Mouse (Mus musculus): ENCODE measurements around the gene Sbno2.

The Sbno2 gene

DNA sequence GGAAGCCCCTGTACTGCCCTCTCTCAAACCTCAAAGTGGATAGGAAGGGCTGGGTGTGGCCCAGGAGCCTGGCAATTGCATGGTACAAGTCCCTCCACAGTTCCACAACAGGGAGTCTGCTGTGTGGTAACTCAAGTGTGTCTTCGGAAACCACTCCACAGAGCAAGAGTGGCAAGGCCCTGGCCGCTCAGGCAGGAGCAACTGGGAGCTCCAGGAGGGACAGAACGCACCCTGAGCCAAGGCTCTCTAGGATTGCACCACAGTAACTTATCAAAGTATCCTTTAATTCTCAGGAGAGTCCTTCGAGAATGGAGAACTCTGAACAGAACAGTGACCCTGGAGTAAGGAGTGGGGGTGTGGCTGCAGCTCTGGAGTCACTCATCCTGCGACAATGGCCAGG is 69.7 kb downstream of the Sbno2 start:
- DNase-seq (ENCODE audit: low spot score) = no peak

DNA sequence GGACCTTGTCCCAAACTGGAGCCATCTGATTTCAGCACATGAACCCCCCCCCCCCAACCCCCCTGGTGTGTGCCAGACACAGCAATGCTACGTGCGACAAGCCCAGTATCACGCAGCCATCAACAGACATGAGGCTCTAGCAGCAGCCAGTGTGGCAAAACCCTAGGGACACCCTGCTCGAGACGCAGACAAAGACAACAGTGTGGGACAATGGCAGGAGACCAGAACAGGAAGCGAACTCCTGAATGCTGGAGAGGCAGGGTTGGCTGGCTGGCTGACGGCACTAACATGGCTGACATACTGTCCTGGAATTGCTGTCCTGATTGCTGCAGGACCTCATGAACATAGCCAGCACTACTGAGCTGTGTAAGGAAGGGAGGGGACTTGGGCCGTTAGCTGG is 70.2 kb downstream of the Sbno2 start:
- no peak for DNase-seq (ENCODE audit: low spot score)

DNA sequence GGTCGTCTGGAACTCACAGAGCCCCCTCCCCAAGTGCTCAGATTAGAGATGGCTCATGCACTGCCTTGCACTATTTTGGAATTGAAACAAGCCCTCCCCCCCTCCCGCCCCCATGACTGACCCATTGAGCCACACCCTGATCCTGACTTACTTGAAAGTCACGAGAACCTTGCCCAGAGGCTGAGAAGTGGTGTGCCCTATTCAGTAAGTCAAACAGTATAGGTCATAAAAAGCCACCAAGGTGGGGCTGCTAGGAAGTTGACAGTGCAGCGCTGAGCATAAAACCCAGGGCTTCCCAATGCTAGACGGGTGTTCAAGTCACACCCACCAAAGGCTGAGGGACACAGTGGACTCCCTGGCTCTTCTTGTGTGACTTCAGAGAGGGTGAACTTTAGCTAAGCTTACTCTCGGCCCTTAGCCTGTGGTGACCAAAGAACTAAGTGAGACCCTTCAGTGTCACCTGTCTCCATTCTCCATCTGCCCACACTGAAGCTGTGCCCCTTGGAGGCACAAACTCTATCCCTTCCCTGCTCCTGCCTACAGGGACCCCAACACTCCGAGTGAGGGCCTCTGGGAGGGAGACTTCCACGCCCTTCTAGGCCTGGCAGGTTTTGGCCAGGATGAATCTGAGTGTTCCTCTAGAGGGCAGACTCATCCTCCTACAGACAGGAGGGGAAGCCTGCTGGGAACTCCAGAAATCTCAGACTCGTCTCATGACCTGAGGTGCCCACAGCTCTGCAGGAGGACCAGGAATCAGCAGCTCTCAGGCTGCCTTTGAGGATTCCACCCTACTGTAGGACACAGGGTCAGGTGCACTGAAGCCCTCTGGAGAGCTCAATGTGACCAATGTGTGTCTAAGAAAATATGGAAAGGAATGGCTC is 71.6 kb downstream of the Sbno2 start:
- no peak for DNase-seq (ENCODE audit: low spot score)

DNA sequence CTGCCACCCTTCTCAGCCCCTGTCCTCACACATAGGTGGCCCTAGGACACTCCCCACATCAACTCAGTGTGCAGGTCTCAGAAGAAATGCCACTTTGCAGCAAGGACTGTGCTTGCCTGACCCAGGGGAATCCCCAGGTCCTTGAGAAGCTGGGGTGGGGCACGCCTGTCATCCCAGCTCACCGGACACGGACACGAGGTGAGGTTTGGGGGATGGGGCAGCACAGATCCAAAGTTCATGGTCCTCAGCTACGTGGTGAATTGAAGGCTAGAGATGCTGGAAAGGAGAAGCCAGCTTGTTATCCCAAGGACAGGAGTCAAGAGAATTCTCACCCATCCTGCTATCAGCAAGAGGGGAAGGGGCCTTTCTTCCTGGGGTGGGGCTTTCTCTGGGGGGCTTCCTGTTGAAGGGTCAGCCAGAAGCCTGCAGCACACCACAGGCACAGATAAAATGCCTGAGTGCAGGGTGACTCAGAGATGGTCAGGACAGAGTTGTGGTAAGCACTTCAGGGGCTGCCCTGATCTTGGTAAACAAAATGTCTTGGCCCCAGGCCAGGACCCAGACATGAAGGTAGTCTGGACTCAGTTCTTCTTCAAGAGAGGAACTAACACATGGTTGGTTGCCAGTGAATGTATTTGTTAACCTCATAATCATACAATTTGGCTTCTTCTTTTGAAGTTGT is 72.4 kb downstream of the Sbno2 start:
- no peak for DNase-seq (ENCODE audit: low spot score)

DNA sequence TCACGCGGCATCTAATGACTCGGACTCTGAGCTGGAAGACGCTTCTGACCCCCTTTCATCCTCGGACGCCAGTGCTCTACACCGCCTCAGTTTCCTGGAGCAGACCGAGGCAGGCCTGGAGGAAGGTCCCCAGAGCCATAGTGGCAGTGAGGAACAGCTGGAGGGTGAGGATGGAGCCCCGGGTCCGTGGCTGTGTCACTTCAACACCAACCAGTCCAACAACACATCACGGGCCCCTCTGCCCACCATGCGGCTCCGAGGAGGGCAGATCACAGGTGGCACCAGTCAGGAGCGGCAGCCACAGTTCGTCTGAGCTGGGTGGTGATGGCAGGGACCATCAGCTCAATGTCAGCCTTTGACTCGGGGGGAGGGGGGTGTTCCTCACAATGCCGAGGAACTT is 74.6 kb downstream of the Sbno2 start:
- no peak for DNase-seq (ENCODE audit: low spot score)

DNA sequence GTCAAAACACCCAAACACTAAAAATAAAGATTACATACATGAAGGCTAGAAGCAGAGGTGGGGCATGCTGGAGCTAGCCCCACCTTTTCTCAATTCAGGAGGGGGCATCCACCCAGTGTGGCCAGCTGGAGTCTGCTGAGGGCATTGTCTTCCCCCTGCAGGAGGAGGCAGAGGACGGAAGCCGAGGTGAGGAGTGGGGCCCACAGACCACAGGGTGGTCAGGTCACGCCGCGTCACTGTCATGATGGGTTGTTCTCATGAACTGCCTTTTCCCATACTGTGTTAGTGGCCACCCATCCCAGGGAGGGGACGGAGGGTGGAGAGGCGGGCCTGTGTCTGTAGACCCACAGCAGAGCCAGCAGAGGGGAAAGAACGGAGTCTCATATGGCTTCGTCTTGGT is 75.2 kb downstream of the Sbno2 start:
- DNase-seq (ENCODE audit: low spot score) = no peak

DNA sequence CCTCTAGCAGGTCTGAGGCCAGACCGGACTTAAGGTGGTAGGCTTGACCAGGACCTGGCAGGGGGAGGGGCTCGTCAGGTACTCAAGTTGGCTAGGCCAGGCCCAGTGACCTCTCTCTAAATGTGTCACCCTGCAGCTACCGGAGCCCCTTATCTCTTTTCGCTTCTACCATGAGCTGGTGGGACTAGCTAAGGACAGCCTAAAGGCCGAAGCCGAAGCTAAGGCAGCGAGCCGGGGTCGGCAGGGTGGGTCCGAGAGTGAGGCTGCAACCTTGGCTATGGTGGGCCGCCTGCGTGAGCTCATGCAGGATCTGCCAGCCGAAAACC is 76.9 kb downstream of the Sbno2 start:
- no peak for DNase-seq (ENCODE audit: low spot score)

DNA sequence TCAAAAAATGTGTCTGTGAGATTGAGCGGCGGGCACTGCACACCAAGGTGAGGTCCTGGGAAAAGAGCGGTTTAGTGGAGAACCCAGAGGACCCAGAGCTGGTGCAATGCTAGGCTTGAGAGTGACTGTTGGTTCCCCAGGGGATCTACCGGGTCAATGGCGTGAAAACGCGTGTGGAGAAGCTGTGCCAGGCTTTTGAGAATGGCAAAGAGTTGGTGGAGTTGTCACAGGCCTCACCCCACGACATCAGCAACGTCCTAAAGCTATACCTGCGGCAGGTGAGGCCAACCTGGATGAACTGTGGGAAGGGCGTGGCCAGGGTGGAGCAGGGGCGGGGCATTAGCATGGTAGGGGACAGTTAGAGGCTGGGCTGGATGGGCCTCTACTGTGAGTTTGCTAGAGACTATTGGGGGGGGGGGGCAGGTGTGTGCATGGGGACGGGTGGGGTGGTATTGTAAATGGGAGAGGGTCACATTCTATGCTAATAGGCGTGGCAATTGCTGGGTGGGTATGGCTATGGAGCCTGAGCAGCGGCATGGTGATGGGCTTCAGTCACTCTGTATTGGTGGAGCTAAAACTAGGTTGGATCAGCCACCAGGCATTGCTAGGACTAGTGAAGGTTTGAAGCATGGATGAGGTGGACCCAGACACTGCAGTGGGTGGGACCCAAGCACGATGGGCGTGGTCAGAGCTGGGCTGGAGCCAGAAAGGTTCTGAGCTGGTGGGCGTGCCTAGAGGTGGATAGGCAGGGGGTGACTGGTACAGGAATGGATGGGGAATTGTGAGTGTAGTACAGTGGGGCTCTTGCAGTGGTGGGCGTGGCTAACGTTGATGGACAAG is 77.5 kb downstream of the Sbno2 start:
- DNase-seq (ENCODE audit: low spot score) = no peak

DNA sequence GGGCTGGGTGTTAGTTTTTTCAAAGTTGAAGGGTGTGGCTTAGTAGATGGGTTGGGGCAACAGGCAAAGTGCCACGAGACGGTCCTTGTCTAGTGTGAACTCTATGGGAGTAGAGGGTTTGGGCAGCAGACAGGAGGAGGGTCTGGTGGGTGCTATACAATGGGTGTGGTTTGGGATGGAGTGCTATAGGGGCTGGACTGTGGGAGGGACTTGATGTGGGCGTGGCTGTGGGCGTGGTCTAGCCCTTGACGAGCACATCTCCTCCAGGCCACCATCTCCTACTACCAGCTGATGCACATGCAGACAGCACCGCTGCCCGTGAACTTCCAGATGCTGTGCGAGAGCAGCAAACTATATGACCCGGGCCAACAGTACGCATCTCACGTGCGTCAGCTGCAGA is 79.5 kb downstream of the Sbno2 start:
- no peak for DNase-seq (ENCODE audit: low spot score)

DNA sequence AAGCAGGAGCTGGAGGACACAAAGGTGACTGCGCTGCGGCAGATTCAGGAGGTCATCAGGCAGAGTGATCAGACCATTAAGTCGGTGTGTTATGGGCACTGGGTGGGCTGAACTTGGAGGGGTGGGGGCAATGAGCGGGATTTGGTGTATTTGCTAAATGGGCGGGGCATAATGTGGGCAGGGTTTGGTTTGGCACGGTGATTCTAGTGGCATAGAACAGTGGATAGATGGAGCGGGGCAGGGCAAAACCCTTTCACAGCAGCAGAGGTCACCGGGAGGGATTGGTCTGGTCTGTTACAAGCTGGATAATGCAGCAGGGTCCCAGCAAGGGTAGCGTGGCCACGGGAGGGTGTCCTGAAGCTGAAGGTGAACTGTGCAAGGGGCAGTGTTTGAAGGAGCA is 79.9 kb downstream of the Sbno2 start:
- DNase-seq (ENCODE audit: low spot score) = no peak

DNA sequence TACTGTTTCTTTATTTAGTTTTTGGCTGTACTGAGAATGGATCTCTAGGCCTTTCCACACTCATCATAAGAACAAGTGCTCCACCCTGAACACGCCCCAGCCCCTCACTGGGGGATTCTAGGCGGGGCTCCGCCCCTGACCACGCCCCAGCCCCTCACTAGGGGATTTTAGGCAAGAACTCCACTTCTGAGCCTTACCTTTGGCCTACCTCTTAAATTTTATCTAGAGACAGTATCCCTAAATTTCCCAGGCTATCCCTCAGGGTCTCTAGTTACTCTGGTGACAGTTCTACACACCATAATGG is 80.4 kb downstream of the Sbno2 start:
- no peak for DNase-seq (ENCODE audit: low spot score)

DNA sequence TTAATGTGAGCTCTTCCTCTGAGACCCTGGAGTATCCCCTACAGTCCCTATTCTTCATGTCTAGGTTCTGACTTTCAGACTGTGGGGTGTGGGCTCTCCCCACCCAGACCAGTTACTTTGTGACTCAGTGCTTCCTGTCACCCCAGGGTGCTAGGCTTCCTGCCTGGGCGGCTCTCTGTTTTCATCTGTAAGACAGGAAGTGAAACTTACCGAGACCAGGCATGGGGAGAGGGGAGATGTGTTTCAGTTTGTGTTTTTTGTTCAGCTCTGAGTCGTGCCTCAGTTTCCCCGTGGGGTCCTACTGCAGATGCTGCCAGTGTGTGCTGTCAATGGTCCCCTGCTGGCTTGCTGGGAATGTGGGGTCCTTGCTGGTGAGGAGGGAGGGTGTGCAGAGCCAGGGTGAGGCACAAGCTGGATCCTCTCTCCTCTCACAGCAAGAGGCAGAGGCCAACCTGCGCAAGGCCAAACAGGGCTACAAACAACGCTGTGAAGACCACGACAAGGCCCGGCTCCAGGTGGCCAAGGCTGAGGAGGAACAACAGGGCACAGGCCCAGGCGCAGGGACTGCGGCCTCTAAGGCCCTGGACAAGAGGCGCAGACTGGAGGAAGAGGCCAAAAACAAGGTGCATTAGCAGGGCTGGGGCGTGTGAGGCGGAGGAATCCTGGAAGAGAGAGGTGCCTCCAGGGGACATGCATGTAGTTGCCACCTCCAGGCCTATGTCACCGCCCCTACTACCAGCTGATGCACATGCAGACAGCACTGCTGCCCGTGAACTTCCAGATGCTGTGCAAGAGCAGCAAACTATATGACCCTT is 80.9 kb downstream of the Sbno2 start:
- no peak for DNase-seq (ENCODE audit: low spot score)

DNA sequence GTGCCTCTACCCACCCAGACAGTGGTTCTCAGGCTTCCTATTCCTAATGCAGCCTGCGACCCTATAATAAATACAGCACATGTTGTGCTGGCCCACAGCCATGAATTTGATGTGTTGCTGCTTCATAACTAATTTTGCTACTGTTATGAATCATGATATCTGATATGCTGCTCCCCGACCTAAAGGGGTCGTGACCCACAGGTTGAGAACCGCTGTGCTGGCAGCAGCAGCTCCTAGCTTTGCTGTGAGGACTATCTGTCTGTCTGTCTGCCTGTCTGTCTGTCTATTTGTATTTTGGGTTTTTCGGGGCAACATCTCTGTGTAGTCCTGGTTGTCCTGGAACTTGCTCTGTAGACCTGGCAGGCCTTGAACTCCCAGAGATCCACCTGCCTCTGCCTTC is 81.6 kb downstream of the Sbno2 start:
- DNase-seq (ENCODE audit: low spot score) = no peak

DNA sequence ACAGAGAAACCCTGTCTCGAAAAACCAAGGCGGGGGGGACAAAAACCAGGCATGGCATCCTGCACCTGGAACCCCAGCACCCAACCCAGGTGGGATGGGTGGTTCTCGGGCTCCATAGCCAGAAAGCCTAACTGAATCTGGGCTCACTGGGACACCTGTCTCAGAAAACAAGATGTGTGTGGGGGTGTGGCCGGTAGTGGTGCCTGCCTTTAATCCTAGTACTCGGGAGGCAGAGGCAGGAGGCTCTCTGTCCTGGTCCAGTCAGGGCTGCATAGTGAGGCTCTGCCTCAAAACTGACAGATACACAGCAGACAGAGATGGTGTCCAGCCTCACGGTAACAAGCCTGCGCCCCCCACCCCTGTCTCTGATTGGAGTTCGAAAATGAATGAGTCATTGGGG is 82.6 kb downstream of the Sbno2 start:
- no peak for DNase-seq (ENCODE audit: low spot score)

DNA sequence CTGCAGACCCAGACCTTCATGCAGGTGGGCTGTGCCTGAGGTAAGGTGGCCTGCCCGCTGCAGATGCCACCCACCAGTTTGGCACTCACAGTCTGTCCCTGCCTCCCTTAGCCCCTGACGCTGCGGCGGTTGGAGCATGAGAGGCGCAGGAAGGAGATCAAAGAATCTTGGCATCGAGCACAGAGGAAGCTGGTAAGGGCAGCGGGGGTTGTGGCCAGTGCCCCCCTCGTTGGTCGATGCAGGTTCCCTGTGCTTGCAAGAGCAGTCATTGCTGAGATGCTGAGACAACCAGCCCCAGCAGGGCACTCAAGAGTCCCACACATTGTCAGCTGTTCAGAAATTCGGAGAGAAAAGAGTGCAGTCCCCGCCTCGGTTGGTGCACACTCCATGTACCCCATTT is 83.2 kb downstream of the Sbno2 start:
- DNase-seq (ENCODE audit: low spot score) = no peak

DNA sequence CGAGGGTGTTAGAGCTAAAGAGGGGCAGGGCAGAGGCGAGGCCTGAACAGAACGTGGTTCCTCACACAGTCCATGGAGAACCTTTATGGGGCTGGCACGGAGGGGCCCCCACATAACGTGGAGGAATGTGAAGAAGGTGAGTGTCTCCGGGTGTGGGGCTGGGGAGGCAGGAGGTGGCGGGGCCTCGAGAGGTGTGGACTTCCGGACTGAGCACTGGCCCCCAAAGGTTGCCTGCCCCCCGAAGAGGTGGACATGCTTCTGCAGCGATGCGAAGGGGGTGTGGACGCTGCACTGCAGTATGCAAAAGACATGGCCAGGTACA is 84.1 kb downstream of the Sbno2 start:
- no peak for DNase-seq (ENCODE audit: low spot score)

DNA sequence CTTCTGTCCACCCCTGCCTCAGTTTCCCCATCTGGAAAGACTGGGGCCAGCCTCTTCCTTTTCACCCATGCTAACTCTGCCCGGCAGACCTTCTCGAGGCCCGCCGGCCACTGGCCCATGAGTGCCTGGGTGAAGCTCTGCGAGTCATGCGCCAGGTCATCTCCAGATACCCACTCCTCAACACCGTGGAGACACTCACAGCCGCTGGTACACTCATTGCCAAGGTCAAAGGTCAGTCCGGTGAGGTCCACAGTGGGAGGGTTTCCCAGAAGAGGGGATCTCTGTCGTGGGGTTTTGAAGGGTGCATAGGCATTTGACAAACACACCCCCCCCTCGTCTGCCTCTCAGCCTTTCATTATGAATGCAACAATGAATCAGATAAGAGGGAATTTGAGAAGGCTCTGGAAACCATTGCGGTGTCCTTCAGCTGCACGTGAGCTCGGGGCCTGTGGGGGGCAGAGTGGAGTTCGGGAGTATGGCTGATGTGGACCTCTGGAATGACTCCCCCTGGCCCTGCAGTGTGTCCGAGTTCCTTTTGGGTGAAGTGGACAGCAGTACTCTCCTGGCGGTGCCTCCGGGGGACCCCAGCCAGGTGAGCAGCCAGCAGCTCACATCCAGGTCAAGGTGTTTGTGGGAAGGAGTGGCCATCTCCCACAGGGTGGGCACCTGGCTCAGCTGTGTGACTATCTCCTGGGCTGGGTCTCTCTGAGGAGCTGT is 84.6 kb downstream of the Sbno2 start:
- DNase-seq (ENCODE audit: low spot score) = no peak

DNA sequence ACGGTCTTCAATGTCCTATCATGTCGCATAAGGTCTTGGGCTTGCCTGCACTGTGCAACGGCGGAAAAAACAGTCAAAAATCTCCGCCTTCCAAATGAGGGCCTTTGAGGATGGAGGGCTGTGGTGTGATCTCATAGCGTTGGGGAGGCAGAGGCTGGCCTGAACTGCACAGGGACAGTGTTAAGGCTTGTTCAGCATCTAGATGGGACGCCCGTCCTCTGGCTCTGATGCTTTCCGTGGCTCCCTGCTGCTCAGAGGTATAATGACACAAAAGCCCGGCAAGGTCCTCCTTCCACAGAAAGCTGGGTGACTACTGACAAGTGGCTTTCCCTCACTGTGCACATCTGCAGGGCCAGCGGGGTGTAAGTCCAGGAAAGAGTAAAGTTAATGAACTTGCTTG is 85.2 kb downstream of the Sbno2 start:
- no peak for DNase-seq (ENCODE audit: low spot score)

DNA sequence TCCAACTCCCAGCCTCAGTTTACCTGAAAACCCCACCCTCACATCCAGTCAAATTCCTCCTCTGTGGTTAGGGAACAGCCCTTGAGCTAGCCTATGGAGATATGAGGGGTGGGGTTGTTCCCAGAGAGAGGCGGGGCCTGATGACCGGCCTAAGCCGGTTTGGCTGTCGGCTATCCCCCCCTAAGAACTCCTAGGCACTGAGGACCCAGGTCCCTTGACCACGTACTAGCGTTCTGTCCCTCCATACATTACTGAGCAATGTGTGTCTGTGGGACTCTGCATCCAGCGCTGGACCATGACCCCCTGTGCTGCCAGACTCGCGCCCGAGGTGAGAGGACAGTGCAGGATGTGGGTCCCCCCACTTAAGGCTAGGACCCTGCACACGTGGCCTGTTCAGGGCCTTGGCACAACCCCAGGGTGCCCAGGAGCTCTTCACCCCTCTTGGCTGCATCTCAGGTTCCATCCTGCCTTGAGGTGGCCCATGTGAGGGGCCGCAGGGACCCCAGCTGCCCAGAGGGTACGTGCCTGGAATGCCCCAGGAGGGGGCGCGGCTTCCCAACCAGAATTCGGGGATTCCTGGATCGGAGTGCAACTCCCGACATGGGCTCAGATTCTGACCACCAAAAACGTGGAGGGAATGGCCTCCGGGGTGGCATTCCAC is 85.8 kb downstream of the Sbno2 start:
- no peak for DNase-seq (ENCODE audit: low spot score)

DNA sequence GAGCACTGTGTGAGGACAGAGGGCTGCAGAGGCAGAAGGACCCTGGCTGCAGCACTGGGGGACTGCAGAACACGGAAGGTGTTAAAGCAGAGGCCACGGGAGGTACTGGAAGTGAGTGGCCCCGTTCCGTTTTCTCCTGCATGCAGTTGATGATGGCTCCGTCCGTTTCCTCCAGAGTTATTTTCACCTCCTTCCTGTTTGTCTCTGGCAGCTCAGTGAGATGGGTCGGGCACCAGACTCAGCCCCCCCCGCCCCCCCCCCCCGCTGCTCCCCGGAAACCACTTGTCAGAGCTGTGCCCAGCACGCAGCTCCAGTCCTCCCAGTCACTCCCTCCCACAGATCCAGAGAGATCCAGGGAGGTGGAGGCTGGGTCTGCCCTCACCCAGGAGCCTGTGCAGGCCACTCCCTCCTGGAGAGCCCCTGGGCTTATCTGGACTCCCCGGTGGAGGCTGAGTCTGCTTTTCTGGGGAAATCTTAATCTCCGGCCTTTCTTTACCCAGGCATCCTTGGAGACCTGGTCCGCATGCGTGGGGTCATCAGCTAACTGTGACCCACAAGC is 86.6 kb downstream of the Sbno2 start:
- DNase-seq (ENCODE audit: low spot score) = no peak

DNA sequence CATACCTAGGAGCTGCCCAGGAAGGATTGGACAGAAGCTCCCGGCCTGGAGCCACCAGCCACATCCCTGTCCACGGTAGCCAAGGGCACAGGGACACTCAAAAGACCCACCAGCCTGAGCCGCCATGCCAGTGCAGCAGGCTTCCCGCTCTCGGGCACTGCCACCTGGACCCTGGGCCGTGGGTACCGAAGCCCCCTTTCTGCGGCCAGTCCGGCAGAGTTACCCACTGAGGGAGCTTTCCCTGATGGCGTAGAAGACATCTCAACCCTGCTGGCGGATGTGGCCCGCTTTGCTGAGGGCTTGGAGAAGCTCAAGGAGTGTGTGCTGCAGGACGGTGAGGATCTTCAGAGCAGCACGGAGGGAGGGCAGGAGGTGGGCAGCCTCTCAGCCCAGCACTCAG is 87.6 kb downstream of the Sbno2 start:
- DNase-seq (ENCODE audit: low spot score) = no peak

All from urinary bladder, postnatal 10 days (tissue).